Mouse (Mus musculus) limb, embryonic 11.5 days (tissue): ENCODE measurements at regions not wholly inside any gene's neighbourhood (a gene's known extent, or its start where the extent isn't known, plus 50 kb on each side); places are given as distances from the start of the nearest gene placed in this dataset.

Experiments
- ATAC-seq: fragments of 200-750 bp; cut with Nextera tagmentation; 2 replicates; pipeline ENCODE4 v1.8.0; 2017; ENCODE audit warnings: low read depth; ENCODE audit not compliant: insufficient number of reproducible peaks, low FRiP score, low TSS enrichment
- DNase-seq: peaks from one replicate; pipeline ENCODE4 v3.0.0-alpha.2; 2015; ENCODE audit warnings: low spot score
- H3K27ac ChIP-seq: fragments of 300-500 bp; sonication (generic); replicated peaks from 2 replicates; pipeline ENCODE4 v1.5.1; 2014; ENCODE audit warnings: low read depth, mild to moderate bottlenecking, low read length
- H3K27me3 ChIP-seq: fragments of 300-500 bp; sonication (generic); 2 replicates; pipeline ENCODE4 v1.6.1; 2014; ENCODE audit warnings: mild to moderate bottlenecking, low read length, mixed read lengths; ENCODE audit not compliant: control insufficient read depth, insufficient read depth
- H3K36me3 ChIP-seq: fragments of 300-500 bp; sonication (generic); 2 replicates; pipeline ENCODE4 v1.6.1; 2014; ENCODE audit warnings: mild to moderate bottlenecking, low read length, moderate library complexity, mixed read lengths; ENCODE audit not compliant: control insufficient read depth, insufficient read depth
- H3K4me1 ChIP-seq: fragments of 300-500 bp; sonication (generic); 2 replicates; pipeline ENCODE4 v1.6.1; 2014; ENCODE audit warnings: low read length, mixed read lengths; ENCODE audit not compliant: control insufficient read depth, insufficient read depth
- H3K4me2 ChIP-seq: fragments of 300-500 bp; sonication (generic); 2 replicates; pipeline ENCODE4 v1.6.1; 2014; ENCODE audit warnings: low read depth, mild to moderate bottlenecking, moderate library complexity; ENCODE audit not compliant: severe bottlenecking
- H3K4me3 ChIP-seq: fragments of 300-500 bp; sonication (generic); 2 replicates; pipeline ENCODE4 v1.5.1; 2014; ENCODE audit warnings: low read depth, low read length
- H3K9ac ChIP-seq: fragments of 300-500 bp; sonication (generic); 2 replicates; pipeline ENCODE4 v1.6.1; 2014; ENCODE audit warnings: mild to moderate bottlenecking, low read length
- H3K9me3 ChIP-seq: fragments of 300-500 bp; sonication (generic); 2 replicates; pipeline ENCODE4 v1.6.1; 2016; ENCODE audit warnings: low read length; ENCODE audit not compliant: control insufficient read depth
- WGBS: fragments of 180-500 bp; shearing (Covaris S2); extraction: QIAGEN DNeasy Blood & Tissue Kit; methylation state at CpG from one replicate; pipeline ENCODE4 v1.1.7; 2014; 5-methylcytosine and 5-hydroxymethylcytosine counted together

DNA sequence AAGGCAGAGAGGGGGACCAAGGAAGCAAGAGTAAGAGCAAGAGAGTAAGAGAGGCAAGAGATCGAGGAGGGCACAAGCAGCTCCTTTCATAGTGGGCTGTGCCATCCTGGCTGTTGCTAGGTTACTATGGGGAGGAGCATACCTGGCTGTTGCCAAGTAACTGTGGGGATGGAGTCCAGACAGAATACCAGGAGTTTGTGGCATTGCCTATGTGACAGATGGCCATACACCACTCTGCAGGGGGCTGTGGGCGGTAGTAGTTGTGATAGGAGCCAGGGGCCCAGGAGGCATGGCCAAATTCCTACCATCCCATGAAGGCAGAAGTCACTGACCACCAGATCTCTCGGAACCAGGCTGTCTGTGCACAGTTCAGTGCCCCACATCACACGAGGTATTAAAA is 349.5 kb downstream of the Osr1 start:
- Histone ChIP-seq H3K27me3 (no peaks in the 10 kb centered on the region), H3K4me2 (no peak overlapping the region), H3K9me3 (no peaks in the 10 kb centered on the region), H3K4me1 (no peaks in the 10 kb centered on the region), H3K9ac (no peak overlapping the region), H3K36me3 (no peaks in the 10 kb centered on the region), H3K4me3 (no peak overlapping the region), H3K27ac (no peak overlapping the region)
- ATAC-seq (no peak), DNase-seq (no peak)
- WGBS = 85% methylated on average over 4 of the region's 4 CpGs

DNA sequence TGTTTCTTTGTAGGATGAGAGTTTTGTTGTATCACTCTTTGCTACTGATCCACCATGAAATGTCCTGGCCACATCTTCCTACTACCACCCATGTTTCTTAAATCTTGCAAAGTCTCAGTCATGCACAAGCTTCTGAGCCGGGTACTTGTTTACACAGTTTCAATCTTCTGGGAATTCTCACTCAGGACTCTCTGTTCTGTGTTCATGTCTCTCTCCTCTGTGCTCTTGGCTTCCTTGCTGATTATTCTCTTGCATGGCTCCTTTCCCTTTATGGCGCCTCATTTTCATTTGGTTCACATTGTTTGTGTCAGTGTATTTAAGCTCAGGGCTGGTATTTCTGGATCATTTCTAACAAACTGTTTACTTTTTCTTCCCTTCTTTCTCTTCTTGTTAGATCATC is 350.5 kb downstream of the Osr1 start:
- ATAC-seq = no peak
- WGBS = 90% methylated on average over 2 of the region's 2 CpGs
- no peak overlapping the region for H3K4me3 ChIP-seq

DNA sequence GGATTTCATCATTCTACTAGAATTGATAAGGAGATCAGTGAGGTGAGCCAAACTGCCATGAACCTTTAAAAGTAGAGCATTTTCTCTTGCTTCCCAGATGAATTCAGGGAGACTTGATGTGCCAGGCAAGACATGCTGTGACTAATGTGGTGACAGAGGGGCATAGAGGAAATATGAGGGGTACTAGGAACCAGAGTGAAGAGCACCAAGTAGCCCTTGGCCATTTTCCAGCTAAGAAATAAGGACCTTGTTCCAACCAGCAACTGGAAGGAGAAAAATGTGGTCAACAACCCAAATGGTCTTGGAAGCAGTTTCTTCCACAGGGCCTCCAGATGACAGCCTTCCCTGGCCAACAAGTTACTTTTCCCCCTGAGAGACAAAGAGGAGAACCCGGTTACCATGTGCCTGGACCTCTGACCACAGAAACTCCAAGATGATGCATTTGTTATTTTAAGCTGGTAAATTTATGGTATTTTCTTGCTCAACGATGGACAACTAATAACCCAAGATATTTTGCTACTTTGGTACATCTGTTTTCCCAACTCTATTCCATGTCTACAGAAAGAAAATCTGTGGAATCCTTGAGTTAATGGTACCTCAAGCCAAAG is 351.8 kb downstream of the Osr1 start:
- Histone ChIP-seq H3K4me3 (no peak overlapping the region), H3K27ac (no peak overlapping the region), H3K4me1 (no peaks in the 10 kb centered on the region), H3K9me3 (no peaks in the 10 kb centered on the region), H3K27me3 (no peaks in the 10 kb centered on the region), H3K4me2 (no peak overlapping the region), H3K9ac (no peak overlapping the region), H3K36me3 (no peaks in the 10 kb centered on the region)
- WGBS = 95% methylated on average over 2 of the region's 2 CpGs
- DNase-seq = no peak
- ATAC-seq = no peak

More for the DNA sequence above, 350.5 kb downstream of the Osr1 start:
- H3K27me3 ChIP-seq = no peaks in the 10 kb centered on the region
- no peaks in the 10 kb centered on the region for H3K36me3 ChIP-seq
- DNase-seq = no peak
- no peak overlapping the region for H3K27ac ChIP-seq
- H3K4me1 ChIP-seq = no peaks in the 10 kb centered on the region
- no peaks in the 10 kb centered on the region for H3K9me3 ChIP-seq
- no peak overlapping the region for H3K4me2 ChIP-seq
- H3K9ac ChIP-seq = no peak overlapping the region

DNA sequence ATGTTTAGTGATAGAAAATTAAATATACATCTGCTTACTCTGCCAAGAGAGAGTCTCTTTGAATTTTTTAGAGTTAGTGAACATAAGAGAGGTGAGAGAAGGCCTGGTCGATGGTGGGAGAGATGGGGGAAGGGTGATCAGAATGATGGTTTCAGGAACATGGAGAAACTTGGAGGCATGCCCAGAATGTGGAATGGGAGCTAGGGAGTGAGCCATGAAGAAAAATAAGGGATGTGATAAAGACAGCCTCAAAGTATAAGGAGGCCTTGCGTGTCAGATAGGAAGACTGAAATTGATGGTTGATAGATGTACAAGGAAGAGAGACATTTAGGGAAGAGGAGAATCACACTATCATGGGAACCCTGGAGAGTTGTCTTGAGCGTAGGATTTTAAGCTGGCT is 354.6 kb downstream of the Osr1 start:
- ATAC-seq (no peak), DNase-seq (no peak)
- no peaks in the 10 kb centered on the region for H3K36me3 ChIP-seq
- H3K4me1 ChIP-seq = no peaks in the 10 kb centered on the region
- H3K27me3 ChIP-seq = no peaks in the 10 kb centered on the region
- WGBS = 89% methylated on average over 3 of the region's 3 CpGs
- H3K4me3 ChIP-seq = no peak overlapping the region
- H3K4me2 ChIP-seq = no peak overlapping the region
- no peaks in the 10 kb centered on the region for H3K9me3 ChIP-seq
- no peak overlapping the region for H3K9ac ChIP-seq
- H3K27ac ChIP-seq = no peak overlapping the region

DNA sequence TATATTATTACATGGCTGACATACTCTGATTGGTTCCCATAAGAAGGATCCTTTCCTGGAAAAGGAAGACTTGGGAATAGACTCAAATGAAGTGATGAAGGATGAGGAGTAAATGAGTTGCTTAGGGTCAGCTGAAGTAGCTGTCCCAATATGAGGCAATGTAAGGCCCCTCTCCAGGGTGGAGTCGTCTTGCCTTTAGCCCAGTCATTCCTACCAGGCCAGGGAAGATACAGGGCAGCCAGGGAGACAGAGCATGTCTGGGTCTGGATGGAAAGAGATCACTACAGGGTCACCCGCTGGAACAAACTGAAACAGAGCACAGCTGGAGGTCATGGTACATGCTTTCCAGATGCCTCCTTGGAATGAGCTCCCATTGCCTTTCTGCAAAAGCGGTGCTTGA is 364.2 kb downstream of the Osr1 start:
- 77% methylated on average over 3 of the region's 3 CpGs for WGBS

DNA sequence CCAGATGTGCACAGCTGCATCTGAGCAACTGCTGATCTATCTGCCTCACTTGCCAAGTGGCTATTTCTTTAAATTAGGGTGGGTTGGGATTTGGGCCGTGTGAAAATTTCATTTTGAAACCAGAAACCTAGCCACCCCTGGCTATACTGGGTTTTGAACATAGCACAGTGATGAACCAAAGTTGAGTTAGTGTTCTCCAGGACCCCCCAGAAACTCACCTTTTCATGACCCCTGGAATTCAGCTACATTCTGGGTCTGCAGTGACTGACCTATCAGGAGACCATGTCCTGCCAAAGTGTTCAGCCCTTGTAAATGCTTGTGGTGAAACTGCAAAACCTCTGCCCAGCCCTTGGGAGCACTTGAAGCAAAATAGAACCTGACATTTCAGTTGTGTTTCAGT is 371.4 kb downstream of the Osr1 start:
- no peak overlapping the region for H3K4me3 ChIP-seq
- DNase-seq (no peak), ATAC-seq (no peak)
- no peaks in the 10 kb centered on the region for H3K4me1 ChIP-seq
- no peak overlapping the region for H3K9ac ChIP-seq
- H3K27me3 ChIP-seq = no peaks in the 10 kb centered on the region
- no peak overlapping the region for H3K27ac ChIP-seq
- H3K36me3 ChIP-seq = no peaks in the 10 kb centered on the region
- no peak overlapping the region for H3K4me2 ChIP-seq
- H3K9me3 ChIP-seq = no peaks in the 10 kb centered on the region
- WGBS = 42% methylated on average over 1 of the region's 1 CpGs

More for the DNA sequence above, 364.2 kb downstream of the Osr1 start:
- ATAC-seq (no peak), DNase-seq (no peak)
- H3K27ac ChIP-seq = no peak overlapping the region
- no peaks in the 10 kb centered on the region for H3K4me1 ChIP-seq
- H3K9ac ChIP-seq = no peak overlapping the region
- no peak overlapping the region for H3K4me2 ChIP-seq
- H3K9me3 ChIP-seq = no peaks in the 10 kb centered on the region
- no peak overlapping the region for H3K4me3 ChIP-seq
- no peaks in the 10 kb centered on the region for H3K36me3 ChIP-seq
- no peaks in the 10 kb centered on the region for H3K27me3 ChIP-seq

DNA sequence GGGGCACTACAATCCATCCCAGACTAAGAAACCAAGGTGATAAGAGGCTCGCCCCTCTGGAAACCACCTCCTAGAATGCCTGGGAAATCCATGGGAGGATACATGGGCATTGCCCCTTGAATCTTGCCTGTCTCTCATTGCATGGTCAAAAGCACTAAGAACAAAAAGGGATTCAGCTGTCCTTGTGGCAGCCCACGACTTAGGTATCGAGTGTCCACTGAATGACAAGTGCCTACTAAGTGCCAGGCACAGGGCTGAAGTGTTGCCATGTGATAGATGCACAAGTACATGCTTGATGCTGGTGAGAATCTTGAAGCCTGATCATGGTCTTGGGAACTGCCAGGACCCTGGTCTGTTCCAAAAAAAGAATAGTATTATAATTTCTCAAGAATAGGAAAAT is 371.9 kb downstream of the Osr1 start:
- no peak overlapping the region for H3K4me3 ChIP-seq
- no peaks in the 10 kb centered on the region for H3K27me3 ChIP-seq
- ATAC-seq (no peak), DNase-seq (no peak)
- no peaks in the 10 kb centered on the region for H3K36me3 ChIP-seq
- H3K4me2 ChIP-seq = no peak overlapping the region
- no peak overlapping the region for H3K9ac ChIP-seq
- 84% methylated on average over 3 of the region's 3 CpGs for WGBS
- H3K4me1 ChIP-seq = no peaks in the 10 kb centered on the region
- no peak overlapping the region for H3K27ac ChIP-seq
- no peaks in the 10 kb centered on the region for H3K9me3 ChIP-seq

DNA sequence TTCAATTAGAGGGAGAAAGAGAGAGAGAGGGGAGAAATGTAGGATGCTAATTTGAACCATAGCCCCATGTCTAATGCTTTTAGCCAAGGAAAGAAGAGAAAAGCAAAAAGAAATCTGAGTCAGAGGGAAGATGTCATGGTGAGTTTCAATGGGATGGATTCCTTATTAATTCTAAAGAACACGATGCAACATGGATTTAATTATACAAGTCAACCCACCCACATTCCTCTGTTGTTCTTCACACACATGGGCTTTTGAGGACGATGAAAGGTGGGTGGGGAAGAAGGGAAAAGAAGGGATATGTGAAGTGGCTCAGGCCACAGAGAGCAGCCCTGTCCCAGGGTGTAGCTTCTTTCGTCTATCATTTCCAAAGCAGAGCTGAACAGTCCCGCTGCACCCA is 378.9 kb downstream of the Osr1 start:
- Histone ChIP-seq H3K4me1 (no peaks in the 10 kb centered on the region), H3K36me3 (no peaks in the 10 kb centered on the region), H3K9me3 (no peaks in the 10 kb centered on the region), H3K4me2 (no peak overlapping the region), H3K27ac (no peak overlapping the region), H3K27me3 (no peaks in the 10 kb centered on the region), H3K4me3 (no peak overlapping the region), H3K9ac (no peak overlapping the region)
- DNase-seq (no peak), ATAC-seq (no peak)
- WGBS = 72% methylated on average over 4 of the region's 4 CpGs

DNA sequence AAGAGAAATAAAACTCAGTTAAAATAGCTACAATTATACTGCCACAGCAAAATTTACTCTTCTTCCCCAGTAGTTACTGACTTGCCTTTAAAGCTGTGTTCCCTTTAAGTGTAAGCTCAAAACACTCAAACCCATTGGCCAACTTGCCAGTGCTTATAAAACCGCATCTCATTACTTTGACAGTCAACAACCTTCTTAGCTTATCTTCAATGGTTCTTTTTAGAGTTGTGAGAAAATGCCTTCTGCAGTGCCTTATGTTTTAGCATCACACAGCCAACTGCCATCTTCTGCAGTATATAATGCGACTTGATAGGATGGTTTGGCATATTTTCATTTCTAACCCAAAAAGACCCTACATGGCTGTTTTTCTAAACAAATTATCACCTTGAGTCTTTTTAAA is 382.5 kb downstream of the Osr1 start:
- WGBS = 88% methylated on average over 2 of the region's 2 CpGs
- no peak overlapping the region for H3K4me3 ChIP-seq

More for the DNA sequence above, 382.5 kb downstream of the Osr1 start:
- no peak for ATAC-seq
- H3K4me2 ChIP-seq = no peak overlapping the region
- H3K4me1 ChIP-seq = no peaks in the 10 kb centered on the region
- H3K27ac ChIP-seq = no peak overlapping the region
- no peak for DNase-seq
- no peaks in the 10 kb centered on the region for H3K9me3 ChIP-seq
- H3K27me3 ChIP-seq = no peaks in the 10 kb centered on the region
- no peak overlapping the region for H3K9ac ChIP-seq
- H3K36me3 ChIP-seq = no peaks in the 10 kb centered on the region
